Mouse (Mus musculus) liver, adult (tissue): ENCODE data around the gene Tas1r1.

ENCODE experiments used
- GATA4 ChIP-seq: IDR thresholded peaks from 2 replicates; pipeline ENCODE4 v1.6.1; 2014; ENCODE audit warnings: mild to moderate bottlenecking, low read length; ENCODE audit not compliant: insufficient replicate concordance

The Tas1r1 gene

DNA sequence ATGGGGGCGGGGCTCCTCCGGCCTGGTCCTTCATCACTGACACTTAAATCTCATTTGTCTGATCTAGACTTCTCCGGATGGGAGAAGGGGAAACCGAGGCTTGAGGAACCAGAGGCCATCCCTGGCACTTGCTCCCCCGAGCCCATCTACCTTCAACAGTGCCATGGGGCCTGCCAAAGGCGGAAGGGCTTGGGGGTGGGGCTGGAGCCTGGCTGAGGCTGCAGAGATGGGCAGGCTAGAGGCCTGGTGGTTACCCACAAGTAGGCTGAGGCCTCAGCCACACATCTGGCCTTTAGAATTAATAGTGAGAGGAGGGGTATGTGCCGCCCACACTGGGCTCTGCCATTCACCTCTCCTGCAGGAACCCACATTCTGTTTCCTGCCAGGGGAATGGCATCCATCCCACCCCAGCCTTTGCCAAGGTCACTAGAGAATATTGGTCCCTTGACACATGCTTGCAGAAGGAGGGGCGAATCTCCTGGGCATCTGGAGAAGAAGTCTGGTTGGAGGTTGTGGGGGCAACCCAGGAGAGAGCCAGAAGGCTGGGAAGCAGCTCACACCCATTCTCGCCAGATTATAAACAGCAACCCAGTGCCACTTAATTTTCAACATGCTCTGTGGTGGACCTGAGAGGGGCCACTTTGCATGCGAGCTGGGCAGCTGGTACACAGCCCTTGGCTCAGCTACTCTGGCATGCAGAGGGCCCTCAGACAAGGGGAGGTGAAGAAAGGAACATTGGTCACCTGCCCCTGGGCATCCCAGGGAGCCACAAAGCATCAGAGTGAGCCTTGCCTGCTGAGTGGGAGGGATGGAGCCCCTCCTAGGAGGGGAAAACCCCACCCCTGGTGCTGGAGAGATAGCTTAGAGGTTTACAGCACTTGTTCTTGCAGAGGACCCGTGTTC is 32.4 kb upstream of the Tas1r1 start:
- TF ChIP-seq GATA4, result no peak

DNA sequence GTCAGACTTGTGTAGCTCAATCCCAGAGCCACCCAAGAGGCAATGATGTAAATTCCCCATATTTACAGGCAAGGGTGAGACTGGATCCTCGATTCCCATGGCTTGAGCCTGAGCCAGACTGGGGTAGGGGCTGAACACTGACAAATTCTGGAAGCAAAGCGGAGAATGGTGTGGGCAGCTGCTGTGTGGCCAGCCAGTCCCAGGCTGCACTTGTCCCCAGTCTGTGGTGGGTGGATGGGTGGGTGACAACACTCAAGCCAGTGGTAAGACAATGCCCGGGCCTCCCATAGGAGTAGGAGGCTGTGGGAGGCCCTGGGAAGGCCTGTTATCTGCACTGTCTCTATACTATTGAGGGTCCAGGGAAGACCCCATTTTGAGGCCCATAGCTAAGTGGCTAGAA is 30.9 kb upstream of the Tas1r1 start:
- no peak for TF ChIP-seq GATA4

DNA sequence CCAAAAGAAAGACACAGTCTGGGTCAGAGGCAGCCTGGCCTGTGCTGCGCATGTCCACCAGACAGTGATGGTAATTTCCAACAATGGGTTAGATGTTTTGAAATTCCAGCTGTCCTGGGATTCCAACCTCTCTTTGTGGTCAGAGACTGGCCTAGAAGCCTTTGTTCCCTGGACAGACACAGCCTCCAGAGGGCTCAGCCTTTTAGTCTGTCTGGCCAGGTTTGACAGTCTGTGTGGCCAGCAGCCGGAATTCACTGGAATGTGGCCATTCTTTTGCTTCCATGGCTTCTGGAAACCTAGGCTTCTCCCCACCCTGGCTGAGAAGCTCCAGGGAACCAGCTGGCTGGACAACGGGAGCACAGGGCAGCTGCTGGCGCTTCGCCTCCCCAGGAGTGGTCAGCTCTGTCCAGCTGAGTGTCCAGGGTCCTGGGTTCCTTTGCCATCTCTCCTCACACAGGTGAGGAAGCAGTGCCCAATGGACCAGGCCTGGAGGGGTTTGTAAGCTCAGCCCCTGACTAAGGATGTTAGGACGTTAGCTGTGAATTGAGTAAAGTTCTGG is 29.9 kb upstream of the Tas1r1 start:
- no peak for TF ChIP-seq GATA4

DNA sequence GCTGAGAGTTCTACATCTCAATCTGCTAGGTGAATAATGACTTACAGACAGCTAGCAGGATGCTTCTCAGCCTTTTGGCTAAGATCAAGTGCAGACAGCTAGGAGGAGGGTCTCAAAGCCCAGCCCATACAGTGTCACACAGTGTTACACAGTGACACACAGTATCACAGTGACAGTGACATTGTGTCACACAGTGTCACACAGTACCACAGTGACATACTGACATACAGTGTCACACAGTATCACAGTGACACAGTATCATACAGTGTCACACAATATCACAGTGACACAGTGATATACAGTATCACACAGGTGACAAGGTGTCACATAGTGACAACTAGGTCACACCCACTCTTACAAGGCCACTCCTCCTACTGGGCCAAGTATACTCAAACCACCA is 28.9 kb upstream of the Tas1r1 start:
- TF ChIP-seq GATA4, result no peak

DNA sequence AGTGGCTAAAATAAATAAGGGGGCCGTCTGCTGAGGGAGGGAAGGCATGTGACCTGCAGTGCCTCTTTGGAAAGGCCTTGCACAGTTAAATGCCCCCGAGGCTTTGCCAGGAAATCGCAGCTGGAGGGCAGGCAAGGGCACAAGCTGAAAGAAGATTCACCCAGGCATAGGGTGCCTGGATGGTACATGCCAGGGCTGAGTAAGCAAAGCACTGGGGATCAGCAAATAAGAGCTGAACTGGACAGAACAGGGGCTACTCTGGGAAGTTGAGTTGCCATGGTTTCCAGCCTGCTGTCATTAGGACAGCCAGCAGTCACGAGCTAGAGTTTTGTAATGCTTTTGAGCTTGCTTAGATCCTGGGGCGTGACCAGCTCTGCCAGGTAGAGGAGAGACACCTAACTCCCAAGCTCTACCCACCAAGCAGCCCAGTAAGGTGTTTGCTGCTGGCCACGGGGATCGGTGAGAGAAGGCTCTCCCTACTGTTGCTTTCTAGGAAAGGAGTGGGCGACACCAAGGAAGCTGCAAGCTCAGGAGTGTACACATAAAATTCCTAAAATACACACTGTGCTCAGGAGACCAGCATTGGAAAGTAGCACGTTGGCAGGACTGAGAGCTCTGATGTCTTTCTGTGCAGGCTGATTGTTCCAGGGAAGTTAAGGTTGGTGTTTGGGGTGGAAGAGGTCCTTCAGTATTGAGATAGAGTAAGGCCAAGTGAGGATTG is 24.2 kb upstream of the Tas1r1 start:
- no peak for TF ChIP-seq GATA4

DNA sequence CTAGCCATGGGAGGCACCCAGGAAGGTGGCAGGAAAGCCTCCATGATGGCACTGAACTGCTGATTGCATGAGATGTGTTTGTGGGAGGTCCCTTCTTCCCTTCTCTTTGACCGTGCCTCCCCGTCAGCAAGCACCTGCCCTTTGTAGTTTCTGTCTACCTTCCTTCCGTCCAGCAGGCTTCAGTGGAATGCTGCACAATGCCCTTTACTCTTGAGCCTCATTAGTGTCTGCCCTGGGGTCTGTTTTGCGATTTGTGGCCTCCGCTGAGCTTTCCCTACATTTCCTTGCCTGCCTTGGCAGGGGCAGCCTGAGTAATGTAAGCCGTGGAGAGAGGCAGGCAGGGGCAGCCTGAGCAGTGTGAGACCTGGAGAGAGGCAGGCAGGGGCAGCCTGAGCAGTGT is 6.2 kb upstream of the Tas1r1 start:
- TF ChIP-seq GATA4, result no peak

DNA sequence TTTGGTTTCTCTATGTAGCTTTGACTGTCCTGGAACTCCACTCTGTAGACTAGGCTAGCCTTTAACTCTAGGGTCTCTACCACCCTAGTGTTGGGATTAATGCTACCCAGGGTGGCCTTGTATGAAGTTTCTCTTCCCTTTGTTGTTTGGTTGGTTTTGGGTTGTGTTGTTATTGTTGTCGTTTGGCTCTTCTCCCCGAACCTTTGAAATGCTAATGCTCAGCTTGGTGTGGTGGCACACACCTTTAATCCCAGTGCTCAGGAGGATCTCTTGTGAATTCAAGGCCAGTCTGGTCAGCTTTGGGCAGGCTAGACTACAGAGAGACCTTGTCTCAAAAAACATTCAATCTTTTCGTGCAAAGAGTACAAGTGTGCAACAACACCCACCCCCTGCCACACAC is 4.8 kb upstream of the Tas1r1 start:
- TF ChIP-seq GATA4, result no peak

DNA sequence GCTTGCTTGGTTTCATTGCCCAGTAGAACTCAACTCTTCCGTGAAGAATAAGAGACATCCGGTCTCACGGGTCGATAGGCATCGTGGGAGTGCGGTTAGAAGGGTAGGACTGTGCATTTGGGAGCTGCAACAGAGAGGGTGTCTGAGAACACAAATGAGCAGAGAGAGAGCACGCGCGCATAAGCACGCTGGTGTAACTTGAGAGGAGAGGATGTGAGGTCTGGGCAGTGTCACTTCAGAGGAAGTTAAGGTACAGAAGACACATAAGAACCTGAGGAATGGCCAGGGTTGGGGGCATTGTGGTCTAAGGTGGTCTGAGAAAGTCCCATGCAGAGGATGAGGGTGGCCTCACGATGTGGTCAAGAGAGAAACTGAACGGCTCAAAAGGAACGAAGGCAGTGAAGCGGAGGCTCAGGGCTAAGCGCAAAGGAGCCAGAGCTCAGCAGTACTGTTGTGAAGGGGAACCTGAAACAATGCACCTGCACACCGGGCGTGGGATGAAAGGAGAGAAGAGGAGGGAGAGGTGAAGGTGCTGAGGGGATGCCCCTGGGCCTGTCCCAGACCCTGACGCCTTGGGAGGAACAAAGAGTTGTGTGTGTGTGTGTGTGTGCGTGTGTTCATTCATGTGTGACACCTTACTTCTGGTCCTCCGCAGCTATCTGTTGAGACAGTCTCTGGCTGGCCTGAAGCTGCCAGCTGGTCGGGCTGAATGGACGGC is 3.7 kb upstream of the Tas1r1 start:
- no peak for TF ChIP-seq GATA4

DNA sequence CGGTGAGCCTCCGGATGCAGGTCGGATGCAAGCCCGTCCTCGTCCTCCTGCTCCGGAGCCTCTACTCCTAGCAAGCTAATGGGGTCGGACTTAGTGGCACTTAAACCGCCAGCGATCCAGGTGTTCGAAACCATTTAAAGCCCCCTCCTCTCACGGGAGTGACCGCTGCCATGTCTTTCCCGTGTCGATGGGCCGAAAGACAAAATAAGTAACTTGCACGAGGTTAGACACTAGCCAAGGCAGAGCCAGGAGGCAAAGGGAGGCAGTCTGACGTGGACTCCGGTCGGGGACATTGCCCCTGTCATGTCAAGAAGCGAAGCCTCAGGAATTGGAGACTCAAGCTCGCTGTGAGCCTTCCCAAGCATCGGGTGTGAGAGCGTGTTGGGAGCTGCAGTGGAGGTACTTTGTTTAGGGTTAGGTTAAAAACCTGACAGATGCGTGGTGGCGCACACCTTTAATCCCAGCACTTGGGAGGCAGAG is 1.5 kb upstream of the Tas1r1 start:
- no peak for TF ChIP-seq GATA4

DNA sequence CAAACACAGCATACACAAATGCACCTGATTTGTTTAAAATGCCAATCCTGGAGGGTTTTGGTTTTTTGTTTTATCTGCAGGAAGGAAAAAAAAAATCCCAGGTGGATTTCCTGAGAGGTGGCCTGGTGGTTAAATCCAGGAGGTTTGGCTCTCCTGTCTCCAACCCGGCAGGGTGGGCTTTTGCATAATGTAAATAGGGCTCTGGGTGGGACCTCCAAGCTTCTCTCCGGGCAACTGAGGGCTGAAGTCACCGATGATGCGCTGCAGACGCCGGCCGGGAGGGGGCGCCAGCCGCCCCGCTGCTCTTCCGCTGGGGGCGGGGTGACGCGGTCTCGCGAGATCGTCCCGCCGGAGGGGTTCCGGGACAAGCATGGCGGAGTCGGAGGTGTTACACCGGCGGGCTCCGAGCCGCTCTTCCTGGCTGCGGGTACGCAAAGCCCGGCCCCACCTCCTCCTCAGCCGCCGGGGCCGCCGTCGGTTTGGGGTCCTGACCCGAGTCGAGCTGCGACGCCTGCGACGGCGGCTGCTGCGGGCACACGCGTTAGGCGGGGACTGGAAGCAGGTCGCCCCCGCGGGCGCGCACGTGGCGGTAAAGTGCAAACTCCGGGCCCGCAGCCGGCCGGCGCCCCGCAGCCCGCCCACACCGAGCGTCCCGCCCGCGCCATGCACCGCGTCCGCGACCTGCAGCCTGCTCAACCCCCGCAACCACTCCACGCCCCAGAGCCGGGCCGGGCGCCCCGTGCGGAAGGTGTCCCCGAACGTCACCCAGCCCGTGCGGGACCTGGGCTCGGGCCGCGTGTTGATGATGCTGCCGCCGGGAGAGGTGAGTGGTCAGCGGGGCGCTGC is 840 bp upstream of the Tas1r1 start, which contains the start of gene Nol9:
Gene Nol9, plus strand, starts transcription at position 337 of the 846 bp plus-strand sequence.
- no peak; the same call in 1 of the 2 replicates for TF ChIP-seq GATA4

DNA sequence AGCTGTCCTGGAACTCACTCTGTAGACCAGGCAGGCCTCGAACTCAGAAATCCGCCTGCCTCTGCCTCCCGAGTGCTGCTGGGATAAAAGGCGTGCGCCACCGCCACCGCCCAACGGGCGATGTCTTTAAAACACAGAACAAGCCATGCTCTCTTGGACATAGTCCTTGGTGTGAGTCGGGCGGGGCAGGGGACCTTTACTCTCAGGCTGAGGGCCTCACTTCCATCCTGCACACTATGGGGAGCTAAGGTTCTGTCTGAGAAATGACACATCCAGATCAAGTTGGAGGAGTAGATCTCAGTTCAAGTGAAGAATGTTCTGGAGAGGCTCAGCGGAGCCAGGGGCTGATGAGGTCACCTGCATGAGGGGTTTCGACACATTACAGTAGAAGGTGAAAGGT is 5.4 kb downstream of the Tas1r1 start:
- TF ChIP-seq GATA4, result no peak

DNA sequence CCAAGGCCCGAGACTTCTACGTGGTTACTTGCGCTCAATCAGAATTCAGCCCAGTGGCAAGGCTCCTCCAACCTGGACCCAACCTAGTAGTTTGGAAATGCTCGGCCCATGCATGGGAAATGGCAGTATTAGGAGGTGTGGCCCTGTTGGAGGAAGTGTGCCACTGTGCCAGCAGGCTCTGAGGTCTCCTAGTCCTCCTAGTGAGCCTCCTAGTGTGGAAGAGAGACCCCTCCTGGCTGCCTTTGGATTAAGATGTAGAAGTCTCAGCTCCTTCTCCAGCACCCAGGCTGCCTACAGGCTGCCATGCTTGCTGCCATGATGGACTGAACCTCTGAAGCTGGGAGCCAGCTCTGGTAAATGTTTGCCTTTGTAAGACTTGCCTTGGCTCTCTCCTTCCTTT is 8.4 kb downstream of the Tas1r1 start:
- no peak for TF ChIP-seq GATA4

DNA sequence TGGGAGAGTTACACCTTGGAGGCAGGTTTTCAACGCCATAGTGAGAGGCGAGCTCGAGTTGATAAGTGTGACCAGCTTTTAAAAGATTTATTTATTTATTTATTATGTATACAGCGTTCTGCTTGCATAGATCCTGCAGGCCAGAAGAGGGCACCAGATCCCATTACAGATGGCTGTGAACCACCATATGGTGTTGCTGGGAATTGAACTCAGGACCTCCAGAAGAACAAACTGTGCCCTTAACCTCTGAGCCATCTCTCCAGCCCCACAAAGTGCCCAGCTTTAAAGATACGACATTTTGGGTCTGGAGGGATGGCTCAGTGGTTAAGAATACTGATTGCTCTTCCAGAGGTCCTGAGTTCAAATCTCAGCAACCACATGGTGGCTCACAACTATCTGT is 9.3 kb downstream of the Tas1r1 start:
- no peak for TF ChIP-seq GATA4

DNA sequence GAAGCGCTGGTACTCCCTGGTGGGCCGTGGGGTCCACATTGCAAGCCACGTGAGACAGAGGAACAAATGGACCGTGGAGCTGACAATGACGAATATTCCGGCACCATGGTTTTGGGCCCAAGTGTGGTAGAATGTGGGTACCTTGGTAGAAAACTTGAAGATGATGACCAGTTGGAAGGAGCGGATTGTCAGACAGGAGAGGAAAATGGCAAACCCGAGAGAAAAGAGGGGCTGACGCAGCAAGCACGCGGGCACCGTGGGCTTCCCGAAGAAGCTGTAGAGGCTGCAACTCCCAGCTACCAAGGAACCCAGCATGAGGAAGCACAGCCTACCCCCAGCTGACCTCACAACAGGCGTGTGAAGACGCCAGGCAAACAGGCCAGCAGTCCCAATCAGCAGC is 9.9 kb downstream of the Tas1r1 start:
- TF ChIP-seq GATA4, result no peak

DNA sequence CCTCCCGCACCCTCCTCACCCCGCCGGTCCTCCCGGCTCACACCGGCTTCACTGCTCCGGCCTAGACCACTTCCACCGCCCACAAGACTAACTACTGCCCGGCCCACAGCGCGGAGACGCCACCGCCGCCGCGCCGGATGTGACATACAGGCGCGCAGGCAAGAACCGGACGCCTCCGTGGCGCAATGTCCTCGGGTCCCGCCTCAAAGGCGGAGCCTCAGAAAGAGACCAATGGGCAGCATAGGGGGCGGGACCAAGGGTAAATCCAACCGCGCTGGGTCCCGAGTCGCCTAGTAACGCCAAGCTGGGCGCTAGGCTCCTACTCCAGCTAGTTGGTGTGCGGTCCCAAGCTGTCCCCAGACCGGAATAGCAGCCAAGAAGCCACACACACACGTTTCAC is 10.8 kb downstream of the Tas1r1 start, which contains the start of gene Zbtb48:
Gene Zbtb48, minus strand, starts transcription at position 148 of the 400 bp plus-strand sequence.
- no peak for TF ChIP-seq GATA4
